Mouse (Mus musculus) midbrain, embryonic 10.5 days (tissue): ENCODE measurements around the gene Acbd6. TPM values are rescaled to one million over a fixed set of nuclear protein-coding genes. Genes with fewer than 3 reads are reported as not detected.

ENCODE experiments used
- DNase-seq: peaks from one replicate; pipeline ENCODE4 v3.0.0-alpha.2; 2017; ENCODE audit warnings: low spot score
- H3K27ac ChIP-seq: fragments of 300-500 bp; sonication (generic); replicated peaks from 2 replicates; pipeline ENCODE4 v1.5.1; 2016; ENCODE audit warnings: mild to moderate bottlenecking
- H3K27me3 ChIP-seq: fragments of 300-500 bp; sonication (generic); 2 replicates; pipeline ENCODE4 v1.6.1; 2016; ENCODE audit warnings: low read depth, mild to moderate bottlenecking; ENCODE audit not compliant: poor library complexity, severe bottlenecking
- H3K36me3 ChIP-seq: fragments of 300-500 bp; sonication (generic); 2 replicates; pipeline ENCODE4 v1.6.1; 2016; ENCODE audit warnings: mild to moderate bottlenecking, moderate library complexity
- H3K4me1 ChIP-seq: fragments of 300-500 bp; sonication (generic); 2 replicates; pipeline ENCODE4 v1.6.1; 2016
- H3K4me3 ChIP-seq: fragments of 300-500 bp; sonication (generic); 2 replicates; pipeline ENCODE4 v1.5.1; 2016; ENCODE audit warnings: mild to moderate bottlenecking, moderate library complexity
- H3K9me3 ChIP-seq: fragments of 300-500 bp; sonication (generic); replicated peaks from 2 replicates; pipeline ENCODE4 v1.6.1; 2016; ENCODE audit warnings: mild to moderate bottlenecking
- WGBS: fragments of 180-500 bp; shearing (Covaris S2); methylation state at CpG from one replicate; pipeline ENCODE4 v1.1.7; 2016; 5-methylcytosine and 5-hydroxymethylcytosine counted together
- polyA plus RNA-seq: library from polyadenylated mRNA; unstranded; fragments of >200 nt; fragmentation: Nextera tagmentation; extraction: Ambion mirVana; gene quantifications from 2 replicates; pipeline ENCODE4 v1.2.1, GENCODE M21; 2016

Gene Acbd6
- polyA plus RNA-seq, 1 experiment from 2014 or later, result 69.1 TPM

GRCm38 (mm10) chr1:155568133-155568532 lies 10.2 kb downstream of the Acbd6 start:
- Histone ChIP-seq H3K27ac (no peak overlapping the region), H3K27me3 (no peaks in the 10 kb centered on the region), H3K9me3 (peaks cover 5% of the 10 kb centered on the region; the same call in 1 of the 2 replicates), H3K4me1 (no peaks in the 10 kb centered on the region), H3K4me3 (no peak overlapping the region), H3K36me3 (peaks cover 67% of the 10 kb centered on the region)
- DNase-seq, result no peak
- WGBS, result 94% methylated on average over 9 of the region's 9 CpGs

- H3K36me3 ChIP-seq, result peaks cover 69% of the 10 kb centered on the region
- no peak overlapping the region for H3K4me3 ChIP-seq
- DNase-seq, result no peak
- WGBS, result 94% methylated on average over 4 of the region's 4 CpGs
- peaks cover 5% of the 10 kb centered on the region; the same call in 1 of the 2 replicates for H3K9me3 ChIP-seq
- H3K4me1 ChIP-seq, result no peaks in the 10 kb centered on the region
- H3K27ac ChIP-seq, result no peak overlapping the region
- no peaks in the 10 kb centered on the region for H3K27me3 ChIP-seq
These were observed 11.4 kb downstream of the Acbd6 start for GRCm38 (mm10) chr1:155569340-155569739.

- Histone ChIP-seq H3K4me3 (no peak overlapping the region), H3K4me1 (no peaks in the 10 kb centered on the region), H3K9me3 (no peaks in the 10 kb centered on the region), H3K27ac (no peak overlapping the region), H3K36me3 (peaks cover 19% of the 10 kb centered on the region), H3K27me3 (no peaks in the 10 kb centered on the region)
- peak; percentile 54 for DNase-seq
- WGBS, result 29% methylated on average over 7 of the region's 7 CpGs
These were observed 17.2 kb downstream of the Acbd6 start for GRCm38 (mm10) chr1:155574966-155575673.

GRCm38 (mm10) chr1:155576432-155576831 lies 18.5 kb downstream of the Acbd6 start:
- peak; percentile 28 for DNase-seq
- no peak overlapping the region for H3K27ac ChIP-seq
- H3K9me3 ChIP-seq, result no peaks in the 10 kb centered on the region
- no peaks in the 10 kb centered on the region for H3K27me3 ChIP-seq
- no peak overlapping the region for H3K4me3 ChIP-seq
- H3K4me1 ChIP-seq, result no peaks in the 10 kb centered on the region
- WGBS, result 35% methylated on average over 2 of the region's 2 CpGs
- peaks cover 15% of the 10 kb centered on the region for H3K36me3 ChIP-seq

- 81% methylated on average over 2 of the region's 2 CpGs for WGBS
- H3K4me3 ChIP-seq, result no peak overlapping the region
These were observed 19.4 kb downstream of the Acbd6 start for GRCm38 (mm10) chr1:155577316-155577715.

GRCm38 (mm10) chr1:155587961-155588360 lies 30.0 kb downstream of the Acbd6 start:
- no peak for DNase-seq
- Histone ChIP-seq H3K4me3 (no peak overlapping the region), H3K27ac (no peak overlapping the region), H3K9me3 (no peaks in the 10 kb centered on the region), H3K27me3 (no peaks in the 10 kb centered on the region), H3K36me3 (no peaks in the 10 kb centered on the region), H3K4me1 (no peaks in the 10 kb centered on the region)
- 83% methylated on average over 2 of the region's 2 CpGs for WGBS

More at GRCm38 (mm10) chr1:155577316-155577715, 19.4 kb downstream of the Acbd6 start:
- Histone ChIP-seq H3K4me1 (no peaks in the 10 kb centered on the region), H3K27ac (no peak overlapping the region), H3K9me3 (no peaks in the 10 kb centered on the region), H3K36me3 (peaks cover 9% of the 10 kb centered on the region), H3K27me3 (no peaks in the 10 kb centered on the region)
- no peak for DNase-seq

- WGBS, result 64% methylated on average over 1 of the region's 1 CpGs
- H3K9me3 ChIP-seq, result no peaks in the 10 kb centered on the region
- H3K27me3 ChIP-seq, result no peaks in the 10 kb centered on the region
- no peaks in the 10 kb centered on the region for H3K36me3 ChIP-seq
- no peak overlapping the region for H3K27ac ChIP-seq
- no peak for DNase-seq
- H3K4me1 ChIP-seq, result no peaks in the 10 kb centered on the region
- no peak overlapping the region for H3K4me3 ChIP-seq
These were observed 36.2 kb downstream of the Acbd6 start for GRCm38 (mm10) chr1:155594141-155594540.

- H3K36me3 ChIP-seq, result no peaks in the 10 kb centered on the region
- no peak for DNase-seq
- no peak overlapping the region for H3K27ac ChIP-seq
- H3K9me3 ChIP-seq, result no peaks in the 10 kb centered on the region
- WGBS, result 94% methylated on average over 3 of the region's 3 CpGs
- no peaks in the 10 kb centered on the region for H3K4me1 ChIP-seq
- no peaks in the 10 kb centered on the region for H3K27me3 ChIP-seq
- no peak overlapping the region for H3K4me3 ChIP-seq
These were observed 38.7 kb downstream of the Acbd6 start for GRCm38 (mm10) chr1:155596576-155596975.

- Histone ChIP-seq H3K4me1 (peaks cover 11% of the 10 kb centered on the region), H3K27me3 (no peaks in the 10 kb centered on the region), H3K4me3 (no peak overlapping the region), H3K36me3 (no peaks in the 10 kb centered on the region), H3K9me3 (no peaks in the 10 kb centered on the region), H3K27ac (no peak overlapping the region)
- 63% methylated on average over 1 of the region's 1 CpGs for WGBS
- no peak for DNase-seq
These were observed 46.8 kb downstream of the Acbd6 start for GRCm38 (mm10) chr1:155604706-155605105.

GRCm38 (mm10) chr1:155605391-155606155 lies 47.7 kb downstream of the Acbd6 start:
- H3K9me3 ChIP-seq, result no peaks in the 10 kb centered on the region
- WGBS, result 46% methylated on average over 11 of the region's 11 CpGs
- peaks cover 11% of the 10 kb centered on the region for H3K4me1 ChIP-seq
- DNase-seq, result no peak
- no peaks in the 10 kb centered on the region for H3K36me3 ChIP-seq
- no peak overlapping the region for H3K27ac ChIP-seq
- no peak overlapping the region for H3K4me3 ChIP-seq
- H3K27me3 ChIP-seq, result no peaks in the 10 kb centered on the region

- Histone ChIP-seq H3K36me3 (no peaks in the 10 kb centered on the region), H3K27me3 (no peaks in the 10 kb centered on the region), H3K9me3 (no peaks in the 10 kb centered on the region), H3K4me3 (no peak overlapping the region), H3K27ac (no peak overlapping the region), H3K4me1 (peaks cover 11% of the 10 kb centered on the region)
- DNase-seq, result no peak
- 64% methylated on average over 8 of the region's 8 CpGs for WGBS
These were observed 48.2 kb downstream of the Acbd6 start for GRCm38 (mm10) chr1:155606156-155606531.

- WGBS, result 77% methylated on average over 4 of the region's 4 CpGs
- H3K36me3 ChIP-seq, result no peaks in the 10 kb centered on the region
These were observed 50.6 kb downstream of the Acbd6 start for GRCm38 (mm10) chr1:155608524-155608923.

GRCm38 (mm10) chr1:155614426-155614825 lies 56.5 kb downstream of the Acbd6 start:
- H3K27me3 ChIP-seq, result no peaks in the 10 kb centered on the region
- WGBS, result 52% methylated on average over 2 of the region's 2 CpGs
- H3K4me3 ChIP-seq, result no peak overlapping the region
- H3K36me3 ChIP-seq, result no peaks in the 10 kb centered on the region
- no peaks in the 10 kb centered on the region for H3K9me3 ChIP-seq
- DNase-seq, result no peak
- H3K4me1 ChIP-seq, result no peaks in the 10 kb centered on the region
- H3K27ac ChIP-seq, result no peak overlapping the region

More at GRCm38 (mm10) chr1:155608524-155608923, 50.6 kb downstream of the Acbd6 start:
- H3K27me3 ChIP-seq, result no peaks in the 10 kb centered on the region
- no peaks in the 10 kb centered on the region for H3K9me3 ChIP-seq
- H3K4me3 ChIP-seq, result no peak overlapping the region
- no peak for DNase-seq
- peaks cover 11% of the 10 kb centered on the region for H3K4me1 ChIP-seq
- no peak overlapping the region for H3K27ac ChIP-seq
